Mouse (Mus musculus) lung, adult 18-20 months (tissue): ENCODE data around the gene Lmntd2.

Source experiments
- DNase-seq, 2 experiments: peaks; one replicate each; pipeline ENCODE4 v3.0.0; 2022; ENCODE audit warnings: mixed read lengths in 2 of 2

The Lmntd2 gene

DNA sequence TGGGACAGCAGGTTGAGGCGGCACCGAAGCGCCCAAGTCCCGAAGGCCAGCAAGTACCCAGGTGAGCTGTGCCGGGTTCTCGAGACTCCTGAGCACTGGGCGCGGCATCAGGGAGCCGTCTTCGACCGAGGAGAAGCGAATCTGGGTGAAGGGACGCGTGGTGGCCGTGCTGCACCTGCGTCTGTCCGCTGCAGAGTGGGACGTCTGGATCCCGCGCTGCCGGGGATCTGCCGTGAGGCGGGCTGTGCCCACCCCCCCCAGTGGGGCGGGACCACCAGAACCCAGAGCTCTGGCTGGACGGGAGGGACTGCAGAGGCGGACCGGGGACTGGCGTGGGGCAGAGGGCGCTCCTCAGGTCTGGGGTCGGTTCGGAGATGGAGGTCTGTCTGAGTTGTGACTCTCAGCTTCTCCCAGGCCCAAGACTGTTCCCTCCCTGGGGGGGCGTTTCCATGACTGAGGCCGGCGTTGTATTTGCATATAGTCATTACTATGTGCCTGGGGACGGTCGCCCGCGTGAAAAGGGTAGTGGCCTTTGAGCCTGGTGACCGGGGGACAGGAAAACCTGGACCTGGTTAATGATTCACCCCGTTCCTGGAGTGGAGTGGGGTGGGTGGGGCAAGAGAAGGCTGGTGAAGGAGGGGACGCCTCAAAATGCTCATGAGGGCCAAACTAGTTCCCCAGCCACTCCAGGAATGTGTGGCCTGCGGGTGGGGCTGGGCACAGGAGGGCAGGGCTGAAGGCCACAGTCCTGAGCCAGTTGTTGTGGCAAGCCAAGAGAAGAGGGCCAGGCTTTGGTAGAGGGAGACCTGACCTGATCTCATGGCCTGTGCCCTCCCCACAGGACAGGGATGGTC, 2.2 kb upstream of the Lmntd2 start:
- peak; percentile 94 to 96 for DNase-seq

DNA sequence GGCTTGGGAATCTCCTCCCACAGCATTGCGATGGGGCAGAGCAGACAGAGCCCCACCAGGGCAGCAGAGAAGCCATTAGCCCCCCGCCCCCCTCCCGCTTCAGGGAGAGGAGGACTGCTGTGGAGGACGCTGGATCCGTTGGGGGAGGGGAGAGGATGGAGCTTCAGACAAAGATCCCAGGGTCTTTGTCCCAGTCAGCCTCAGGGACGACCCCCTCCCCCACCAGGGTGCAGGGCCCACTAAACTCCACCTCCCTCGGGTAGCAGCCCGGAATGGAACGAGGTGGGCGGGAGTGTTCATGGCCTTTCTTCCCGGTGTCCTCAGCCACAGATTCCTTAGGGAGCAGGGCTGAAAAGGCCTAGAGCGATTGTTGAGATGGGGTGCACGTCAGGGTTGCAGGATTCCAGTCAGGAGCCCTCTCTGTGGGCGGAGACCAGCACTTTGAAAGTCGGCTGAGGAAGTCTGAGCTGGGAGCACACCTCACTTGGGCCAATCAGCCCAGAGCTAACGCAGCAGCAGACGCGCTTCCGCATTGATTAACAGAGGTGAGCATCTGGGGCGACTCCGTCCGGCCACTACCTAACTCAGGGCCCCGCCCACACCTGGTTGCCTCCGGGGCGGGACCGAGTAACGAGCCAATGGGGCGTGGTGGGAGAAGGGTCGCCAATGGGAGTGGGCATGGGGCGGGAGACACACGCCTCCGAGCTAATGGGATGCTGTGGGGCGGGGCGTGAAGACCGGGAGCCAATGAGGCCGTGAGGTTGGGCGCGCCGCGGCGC, 1.4 kb upstream of the Lmntd2 start, which contains the start of gene Rassf7:
TSS of gene Rassf7 (plus strand) at position 760 of the 779 bp plus-strand sequence.
- peak; percentile 98 for DNase-seq

DNA sequence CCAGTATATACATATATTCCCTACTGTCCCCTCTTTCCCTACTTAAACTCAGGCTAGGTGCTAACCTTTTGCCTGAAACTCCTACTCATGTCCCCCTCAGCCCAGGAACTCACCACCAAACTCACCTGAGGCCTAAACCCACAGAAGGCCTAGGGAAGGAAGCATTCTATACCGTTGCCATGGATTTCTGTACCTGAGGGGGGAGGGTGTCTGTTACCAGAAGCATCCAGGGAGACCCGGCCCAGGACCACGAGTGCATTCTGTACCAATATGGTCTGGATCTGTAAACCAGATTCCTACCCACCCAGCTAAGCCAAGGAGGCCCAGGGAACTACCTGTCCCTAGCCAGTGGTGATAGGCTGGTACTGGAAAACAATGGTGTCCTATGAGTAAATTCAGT, 430 bp upstream of the Lmntd2 start:
- DNase-seq: no peak

DNA sequence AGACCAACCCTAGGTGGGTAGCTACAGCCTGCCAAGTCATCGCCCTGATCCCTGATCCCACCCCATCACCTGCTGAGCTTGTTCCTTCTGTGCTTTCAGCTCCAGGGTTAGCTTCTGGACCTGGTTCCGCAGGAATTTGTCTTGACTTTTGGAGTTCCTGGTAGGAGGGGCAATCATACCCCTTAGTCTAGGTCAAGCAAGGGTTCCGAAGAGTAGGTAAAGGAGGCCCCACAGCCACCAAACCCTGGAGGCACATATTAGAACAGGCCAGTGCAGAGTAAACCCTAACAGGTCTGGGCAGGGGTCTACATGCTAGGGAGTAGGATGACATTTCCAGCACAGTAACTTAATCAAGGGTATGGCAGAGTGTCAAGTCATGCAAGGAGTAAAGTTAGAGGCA, 747 bp downstream of the Lmntd2 start:
- DNase-seq: no peak

DNA sequence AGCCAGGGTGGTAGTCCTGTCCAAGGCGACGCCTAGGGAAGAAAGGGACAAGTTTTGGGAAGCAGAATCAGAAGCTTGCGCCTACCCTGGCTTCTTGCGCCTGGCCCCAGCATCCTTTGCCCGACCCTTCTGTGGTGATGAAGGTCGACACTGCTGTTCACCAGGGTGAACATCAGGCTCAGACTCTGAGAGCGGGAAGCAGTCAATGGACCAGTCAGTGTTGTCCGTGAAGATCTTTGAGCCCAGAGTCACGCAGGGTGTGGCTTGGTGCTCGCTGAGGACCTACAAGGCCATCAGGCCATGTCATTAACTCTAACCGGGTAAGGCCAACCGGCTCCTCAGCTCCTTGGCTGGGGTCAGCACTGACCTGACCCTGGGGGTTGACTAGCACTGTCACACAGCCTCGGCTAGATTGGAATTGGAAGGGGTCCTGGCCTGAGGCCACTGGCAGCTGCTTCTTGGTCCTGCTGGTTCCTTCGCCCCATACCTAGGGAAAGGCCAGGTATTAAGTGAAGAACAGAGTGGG, 3.2 kb downstream of the Lmntd2 start:
- DNase-seq: no peak

DNA sequence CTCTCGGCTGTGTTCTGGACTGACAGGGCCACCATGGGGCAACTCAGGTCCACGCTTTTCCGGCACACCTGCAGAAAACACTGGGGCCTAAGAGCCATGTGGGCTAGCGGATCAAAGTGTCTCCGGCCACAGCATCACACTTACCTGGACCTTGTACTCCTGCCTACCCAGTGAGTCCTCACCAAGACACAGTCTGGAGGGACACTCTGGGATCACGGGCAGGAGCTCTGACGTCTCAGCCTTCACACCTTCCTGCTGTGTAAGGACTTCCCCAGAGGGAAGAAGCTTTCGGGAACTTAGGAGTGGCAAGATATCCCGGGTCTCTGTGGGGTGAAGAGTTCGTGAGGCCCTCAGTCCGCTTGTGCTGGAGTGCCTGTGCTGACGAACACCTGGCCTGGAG, 3.7 kb downstream of the Lmntd2 start:
- no peak for DNase-seq

DNA sequence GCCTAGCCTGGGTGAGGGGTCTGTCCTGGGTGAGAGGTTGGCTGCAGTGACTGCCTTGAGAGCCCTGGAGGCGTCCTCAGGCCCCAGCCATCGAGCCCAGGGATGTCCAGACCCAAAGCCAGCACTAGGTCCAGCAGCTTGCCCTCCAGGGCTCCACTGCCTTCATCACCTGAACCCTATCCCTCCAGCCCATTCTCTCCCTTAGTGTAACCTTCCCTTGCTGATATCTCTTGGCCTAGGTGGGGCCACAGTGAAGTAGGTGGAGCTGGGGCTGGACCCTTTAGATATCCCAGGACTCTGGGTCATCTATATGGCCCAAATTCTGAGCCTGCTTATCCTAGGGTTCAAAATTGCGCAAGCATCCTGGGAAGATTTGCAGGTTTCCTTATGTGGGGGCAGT, 4.4 kb downstream of the Lmntd2 start:
- DNase-seq: no peak

DNA sequence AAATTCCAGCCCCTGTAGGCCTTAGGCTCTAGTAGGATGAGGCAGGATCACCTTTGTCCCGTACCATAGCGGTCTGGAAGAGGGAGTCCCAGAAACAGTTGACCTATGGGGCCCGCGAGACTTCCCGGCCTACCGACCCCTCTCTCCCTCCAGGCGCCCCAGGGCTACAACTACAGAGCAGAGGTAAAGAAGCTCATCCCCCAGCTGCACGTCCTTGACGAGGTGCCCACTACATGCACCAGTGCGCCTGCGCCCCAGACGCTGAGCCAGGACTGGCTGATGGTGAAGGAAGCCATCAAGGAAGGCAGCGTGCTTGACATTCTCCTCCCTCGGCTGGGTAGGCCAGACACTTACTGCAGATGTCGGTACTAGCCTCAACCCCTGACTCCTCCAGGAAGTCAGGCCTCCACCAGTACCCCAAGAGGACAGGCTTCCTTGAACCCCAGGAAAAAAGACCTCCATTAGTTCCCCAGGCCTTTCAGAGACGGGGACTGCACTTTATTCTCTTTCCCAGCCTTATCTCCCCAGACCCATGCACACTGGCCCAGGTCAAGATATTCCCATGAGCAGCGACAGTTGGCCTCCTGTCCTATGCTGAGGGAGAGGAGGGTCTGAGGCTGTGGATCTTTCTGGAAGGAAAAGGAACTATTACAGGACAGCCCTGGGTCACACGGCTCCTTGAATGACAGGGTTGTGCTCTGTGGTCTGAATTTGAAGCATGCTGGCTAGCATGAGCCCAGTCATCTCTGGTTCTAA, 7.5 kb downstream of the Lmntd2 start:
- no peak for DNase-seq

DNA sequence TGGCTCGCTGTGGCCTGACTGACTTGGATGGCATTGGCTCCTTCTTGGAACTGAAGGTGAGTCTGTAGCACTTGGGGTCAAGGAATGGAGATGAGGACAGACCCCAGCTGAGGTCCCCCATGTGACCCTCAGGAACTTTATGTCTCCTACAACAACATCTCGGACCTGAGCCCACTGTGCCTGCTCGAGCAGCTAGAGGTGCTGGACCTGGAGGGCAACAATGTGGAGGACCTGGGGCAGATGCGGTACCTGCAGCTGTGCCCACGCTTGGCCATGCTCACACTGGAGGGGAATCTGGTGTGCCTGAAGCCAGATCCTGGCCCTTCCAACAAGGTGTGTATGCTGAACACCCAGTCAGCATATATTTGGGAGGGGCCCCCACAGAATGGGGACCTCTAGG, 8.4 kb downstream of the Lmntd2 start:
- no peak for DNase-seq

DNA sequence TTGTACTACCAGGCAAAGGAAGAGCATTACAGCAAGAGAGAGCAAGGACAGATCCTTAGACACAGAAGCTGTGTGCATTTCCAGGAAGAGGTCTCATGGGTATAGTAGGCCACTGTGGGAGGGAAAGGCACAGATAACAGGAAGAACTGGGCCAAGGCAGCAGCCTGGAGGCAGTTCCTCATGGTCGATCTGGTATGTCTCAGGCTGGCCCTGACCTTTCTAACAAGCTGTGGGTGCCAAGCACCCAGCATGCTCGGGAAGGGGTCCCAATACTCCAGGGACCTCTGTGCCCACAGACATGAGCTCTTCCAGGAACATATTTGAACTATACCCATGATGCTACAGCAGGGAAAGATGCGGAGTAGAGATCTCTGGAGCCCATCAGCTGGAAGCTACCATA, 9.3 kb downstream of the Lmntd2 start:
- DNase-seq: no peak

DNA sequence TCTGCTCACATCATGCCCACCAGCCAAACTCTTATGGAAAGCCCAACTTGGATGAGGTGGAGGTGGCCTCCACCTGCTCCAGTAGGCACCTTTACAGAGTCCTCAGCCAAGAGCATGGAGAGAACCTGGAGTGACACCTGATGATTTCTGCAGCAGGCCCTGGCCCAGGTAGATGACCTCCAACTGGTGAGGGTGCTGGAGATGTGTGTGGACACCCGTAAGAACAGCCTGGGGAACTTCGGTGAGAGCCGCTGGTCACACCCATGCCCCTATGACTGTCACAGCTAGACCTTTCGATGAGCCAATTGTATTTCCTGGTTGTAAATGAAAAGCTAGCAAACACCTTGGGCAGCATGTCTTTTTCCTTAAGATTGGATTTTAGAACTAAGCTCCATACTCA, 15.8 kb downstream of the Lmntd2 start:
- no peak for DNase-seq

DNA sequence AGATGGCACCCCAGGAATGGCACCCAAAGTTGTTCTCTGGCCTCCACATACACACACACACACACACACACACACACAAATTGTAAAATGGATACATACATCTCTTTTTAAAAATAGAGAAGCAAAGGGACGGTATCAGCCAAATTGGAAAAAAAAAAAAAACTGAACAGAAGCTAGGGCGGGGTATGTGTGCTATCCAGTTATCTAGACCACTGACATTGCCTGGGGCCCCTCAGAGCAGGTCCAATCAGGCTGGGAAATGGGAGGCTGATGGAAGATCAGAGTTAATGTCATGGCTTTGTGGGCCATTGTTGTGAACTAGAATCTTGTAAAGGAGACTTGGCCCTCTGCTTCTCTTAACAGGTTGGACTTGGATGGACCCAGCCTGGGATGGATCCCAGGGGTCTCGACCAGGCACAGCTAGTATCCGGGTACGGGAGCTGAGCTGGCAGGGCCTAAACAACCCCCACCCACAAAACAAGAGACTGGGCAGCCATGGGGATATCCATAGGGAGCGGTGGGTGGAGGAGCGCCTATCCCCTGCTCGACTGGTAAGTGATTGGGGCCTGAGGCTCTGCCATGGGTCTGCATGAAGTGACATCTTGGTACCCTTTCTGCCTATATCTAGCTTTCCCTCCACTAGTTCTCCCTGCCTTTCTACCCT, 17.1 kb downstream of the Lmntd2 start:
- no peak for DNase-seq

DNA sequence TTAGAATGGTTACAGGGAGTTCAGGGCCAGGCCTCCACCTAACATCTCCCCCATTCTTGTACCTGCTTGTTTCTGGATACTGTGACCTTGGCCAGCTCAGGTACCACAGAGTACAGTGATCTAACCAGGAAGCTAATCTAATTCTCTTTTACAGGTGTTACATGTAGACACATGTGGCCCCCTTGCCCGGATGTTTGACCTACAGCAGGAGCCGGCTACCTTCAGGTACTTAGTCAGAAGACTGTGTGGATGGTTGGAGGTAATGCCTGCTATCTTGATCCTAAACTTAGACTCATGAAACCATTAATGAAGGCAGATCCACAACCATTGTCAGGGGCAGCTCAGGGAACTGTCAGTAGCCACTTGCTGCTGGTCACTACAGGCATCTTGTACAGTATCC, 18.1 kb downstream of the Lmntd2 start:
- no peak for DNase-seq

DNA sequence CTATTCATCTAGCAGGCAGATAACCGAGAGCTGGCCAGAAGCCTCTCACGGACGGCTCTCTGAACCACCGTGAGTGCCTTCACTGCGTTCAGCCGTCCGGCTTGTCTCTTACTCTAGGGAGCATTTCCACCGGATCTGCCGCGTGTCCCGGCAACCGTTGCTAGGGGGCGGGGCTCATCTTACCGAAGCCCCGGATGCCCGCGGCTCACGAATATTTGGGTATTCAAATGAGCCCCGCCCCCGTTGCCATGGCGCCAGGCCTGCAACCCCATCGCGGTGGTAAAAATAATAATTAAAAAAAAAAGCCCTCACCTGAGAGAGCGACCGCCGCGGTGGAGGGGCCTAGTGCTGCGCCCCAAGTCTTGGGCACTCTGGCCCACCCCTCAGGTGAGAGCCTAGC, 19.1 kb downstream of the Lmntd2 start:
- peak; percentile 90 to 92 for DNase-seq

DNA sequence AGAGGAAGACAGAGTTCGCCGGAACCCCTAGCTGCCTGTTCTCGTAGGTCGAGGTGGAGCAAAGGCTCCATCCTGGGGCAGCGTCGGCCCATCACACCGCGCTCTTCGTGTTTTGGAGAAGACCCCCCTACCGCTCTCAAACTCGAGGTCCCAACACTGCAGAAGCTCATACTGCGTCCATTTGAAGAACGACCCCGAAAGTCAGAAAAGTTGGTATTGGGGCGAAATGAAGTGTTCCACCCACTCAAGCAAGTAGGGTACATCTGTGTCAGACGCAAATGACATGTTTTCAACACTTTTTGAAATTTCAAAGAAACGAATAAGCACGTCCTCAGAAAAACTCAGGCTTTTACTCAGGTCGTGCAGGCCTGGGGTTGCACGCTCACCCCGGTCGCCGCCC, 19.5 kb downstream of the Lmntd2 start:
- no peak for DNase-seq

DNA sequence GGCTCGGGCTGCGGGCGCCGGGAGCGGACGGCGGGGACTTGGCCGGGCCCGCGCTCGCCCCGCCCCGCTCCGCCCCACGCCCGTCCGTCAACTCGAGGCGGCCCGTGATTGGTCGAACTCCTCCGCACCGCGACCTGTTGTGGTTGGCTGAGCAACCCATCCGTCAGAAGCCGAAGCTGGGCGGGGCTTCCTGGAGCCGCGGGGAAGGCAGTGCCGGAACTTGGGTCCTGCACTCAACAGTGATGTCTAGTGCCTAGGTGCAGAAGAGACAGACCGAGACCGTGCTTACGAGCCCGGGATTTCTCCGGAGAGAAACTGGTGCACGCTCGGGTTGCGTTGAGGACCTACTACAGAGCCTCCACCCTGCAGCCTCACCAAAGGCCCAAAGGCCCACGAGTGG, 19.9 kb downstream of the Lmntd2 start, which contains the start of the genes Hras and Lrrc56:
TSS of gene Hras (minus strand) at position 58 of the 400 bp plus-strand sequence.
TSS of gene Lrrc56 (plus strand) at position 210 of the 400 bp plus-strand sequence.
- DNase-seq: peak; percentile 98

DNA sequence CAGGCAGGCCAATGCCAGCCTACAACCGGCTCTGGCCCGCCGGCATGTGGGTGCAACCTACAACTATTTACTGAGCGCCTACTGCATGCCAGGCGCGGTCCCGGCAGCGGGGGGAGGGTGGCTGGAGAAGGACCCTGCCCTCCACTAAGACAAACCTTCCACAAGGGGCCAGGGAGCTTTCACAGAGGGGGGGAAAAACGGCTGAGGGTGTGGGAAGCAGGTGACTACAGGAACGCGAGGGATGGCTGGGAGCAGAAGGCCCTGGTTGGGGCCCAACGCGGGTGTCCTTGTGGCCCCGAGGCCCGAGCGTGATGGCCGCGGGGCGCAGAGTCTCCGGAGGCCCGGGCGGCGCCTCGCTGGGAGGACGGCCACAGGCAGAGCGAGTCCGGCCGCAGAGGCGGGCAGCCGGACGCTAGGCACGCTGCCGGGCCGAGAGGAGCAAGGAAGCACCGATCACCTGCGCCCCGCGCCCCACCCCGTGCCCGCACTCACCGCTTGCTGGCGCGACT, 20.5 kb downstream of the Lmntd2 start:
- peak; percentile 55 to 65 for DNase-seq

DNA sequence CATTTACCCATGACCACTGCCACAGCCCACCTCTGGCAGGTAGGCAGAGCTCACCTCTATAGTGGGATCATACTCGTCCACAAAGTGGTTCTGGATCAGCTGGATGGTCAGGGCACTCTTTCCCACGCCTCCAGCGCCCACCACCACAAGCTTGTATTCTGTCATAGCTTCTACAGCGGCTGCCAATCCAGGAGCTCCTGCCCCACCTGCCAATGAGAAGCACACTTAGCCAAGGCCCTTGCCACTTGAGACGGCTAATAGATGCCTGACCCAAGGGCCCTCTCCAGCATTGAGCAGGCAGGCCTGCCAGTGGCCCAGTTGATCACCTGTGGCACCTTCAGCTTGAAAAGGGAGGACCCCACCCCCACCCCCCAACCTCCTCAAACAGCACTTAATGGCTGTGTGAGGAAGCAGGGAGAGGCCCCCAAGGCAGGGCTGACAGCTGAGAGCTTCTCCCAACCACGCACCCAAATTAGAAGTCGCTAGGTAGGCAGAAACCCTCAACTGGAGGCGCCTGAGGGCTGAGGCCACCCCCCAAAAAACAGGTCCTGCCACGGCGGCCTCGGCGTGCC, 21.0 kb downstream of the Lmntd2 start:
- DNase-seq: peak; percentile 81 to 86

DNA sequence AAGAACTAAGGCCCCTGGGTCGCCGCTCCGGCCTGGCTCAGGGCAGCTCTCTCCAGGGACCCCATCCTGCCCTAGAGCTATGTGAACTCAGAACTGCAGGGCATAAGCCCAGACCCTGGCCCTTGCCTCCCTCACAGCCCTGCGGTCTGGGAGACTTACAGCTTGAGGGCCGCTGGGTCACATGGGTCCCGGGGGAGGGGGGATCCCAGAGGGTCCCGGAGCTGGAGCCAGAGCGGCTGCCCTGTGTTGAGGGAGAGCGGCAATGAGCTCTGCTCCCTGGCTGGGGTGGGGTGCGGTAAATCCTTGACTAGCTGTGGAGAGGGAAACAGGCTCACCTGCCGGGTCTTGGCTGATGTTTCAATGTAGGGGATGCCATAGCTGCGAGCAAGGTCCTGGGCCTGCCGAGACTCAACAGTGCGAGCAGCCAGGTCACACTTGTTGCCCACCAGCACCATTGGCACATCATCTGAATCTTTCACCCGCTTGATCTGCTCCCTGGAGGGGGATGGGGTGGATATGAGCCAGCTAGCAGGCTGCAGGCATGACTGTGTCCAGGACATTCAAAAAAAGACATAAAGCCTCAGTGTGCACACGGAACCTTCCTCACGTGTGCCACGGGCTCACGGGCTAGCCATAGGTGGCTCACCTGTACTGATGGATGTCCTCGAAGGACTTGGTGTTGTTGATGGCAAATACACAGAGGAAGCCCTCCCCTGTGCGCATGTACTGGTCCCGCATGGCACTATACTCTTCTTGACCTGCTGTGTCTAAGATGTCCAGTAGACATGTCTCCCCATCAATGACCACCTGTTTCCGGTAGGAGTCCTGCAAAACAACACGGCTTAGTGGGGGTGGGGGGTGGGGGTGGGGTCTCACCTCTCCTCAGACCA, 21.8 kb downstream of the Lmntd2 start:
- no peak for DNase-seq

DNA sequence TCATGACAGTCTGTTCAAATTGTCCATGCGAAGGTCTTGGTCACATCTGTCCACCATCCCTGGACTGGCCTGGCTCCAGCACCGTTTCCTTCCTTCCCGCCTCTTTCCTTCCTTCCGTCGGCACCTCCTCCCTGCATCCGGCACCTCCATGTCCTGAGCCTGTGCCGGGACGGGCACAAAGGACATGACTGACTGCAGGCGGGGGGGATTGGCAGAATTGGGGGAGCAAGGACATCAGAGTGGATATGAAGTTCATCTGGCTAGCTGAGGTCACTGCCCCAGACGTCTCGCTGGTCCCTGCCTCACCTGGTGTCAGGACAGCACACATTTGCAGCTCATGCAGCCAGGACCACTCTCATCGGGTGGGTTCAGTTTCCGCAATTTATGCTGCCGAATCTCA, 22.8 kb downstream of the Lmntd2 start:
- DNase-seq: peak; percentile 17 to 43

DNA sequence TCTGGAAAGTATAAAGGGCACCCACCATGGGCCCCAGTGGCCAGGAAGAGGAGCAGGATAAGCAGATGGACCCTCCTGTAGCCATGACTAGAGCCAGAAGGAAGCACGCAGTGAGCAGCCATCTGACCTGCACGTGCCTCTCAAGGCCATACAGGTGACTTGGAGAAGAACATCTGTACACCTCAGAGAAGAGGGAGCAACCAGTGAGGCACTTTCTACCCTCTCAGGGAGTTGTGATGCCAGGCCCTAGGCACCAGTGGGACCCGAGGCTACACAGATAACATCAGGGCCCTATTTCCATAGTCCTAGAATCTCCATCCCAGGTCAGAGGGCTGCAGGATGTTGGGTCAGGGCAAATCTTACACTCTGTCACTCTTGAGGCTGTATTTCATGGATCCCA, 23.7 kb downstream of the Lmntd2 start:
- no peak for DNase-seq
